Mouse (Mus musculus): Measurements from ENCODE around the gene Mrgprx1.

Mrgprx1 gene

DNA sequence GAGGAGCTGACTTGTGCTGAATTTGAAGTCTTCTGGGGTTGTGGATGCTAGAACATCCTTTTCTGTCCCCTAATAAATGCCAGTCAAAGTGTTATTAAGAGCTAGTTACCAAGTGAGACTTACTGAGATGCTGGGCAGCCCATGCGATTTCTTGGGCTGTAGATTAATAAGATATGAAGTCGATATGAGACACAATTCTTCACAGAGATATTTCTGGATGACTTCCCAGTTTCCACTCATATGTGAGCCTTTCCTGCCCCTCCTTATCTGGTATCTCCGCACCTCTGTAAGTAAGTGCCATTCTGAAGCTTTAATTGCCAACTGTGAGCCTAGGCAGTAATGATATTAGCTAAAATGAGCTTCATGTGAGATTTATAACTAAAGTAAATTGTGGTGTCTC is at the start of gene Mrgprx1:
TSS of gene Mrgprx1 (minus strand) at position 101 of the 400 bp plus-strand sequence.
- no peak for DNase-seq

DNA sequence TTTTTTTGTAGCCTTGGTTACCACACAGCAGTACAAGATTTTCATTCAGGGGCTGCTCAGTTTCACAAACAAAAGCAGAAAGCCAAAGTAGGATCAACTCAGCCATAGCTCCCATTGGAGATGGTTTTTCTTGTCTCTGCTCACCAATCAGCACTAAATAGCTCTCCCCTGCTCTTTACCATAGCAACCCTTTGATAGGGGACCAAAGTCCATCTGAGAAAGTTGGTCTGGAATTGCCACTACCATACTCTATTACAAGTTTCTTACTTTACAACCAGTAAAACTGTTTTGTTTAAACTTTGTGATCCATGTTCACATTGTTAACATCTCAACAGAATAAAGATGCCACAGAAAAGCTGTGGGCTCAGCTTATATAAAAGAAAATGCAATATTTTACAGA is 48.1 kb upstream of the Mrgprx1 start:
- DNase-seq, result no peak

DNA sequence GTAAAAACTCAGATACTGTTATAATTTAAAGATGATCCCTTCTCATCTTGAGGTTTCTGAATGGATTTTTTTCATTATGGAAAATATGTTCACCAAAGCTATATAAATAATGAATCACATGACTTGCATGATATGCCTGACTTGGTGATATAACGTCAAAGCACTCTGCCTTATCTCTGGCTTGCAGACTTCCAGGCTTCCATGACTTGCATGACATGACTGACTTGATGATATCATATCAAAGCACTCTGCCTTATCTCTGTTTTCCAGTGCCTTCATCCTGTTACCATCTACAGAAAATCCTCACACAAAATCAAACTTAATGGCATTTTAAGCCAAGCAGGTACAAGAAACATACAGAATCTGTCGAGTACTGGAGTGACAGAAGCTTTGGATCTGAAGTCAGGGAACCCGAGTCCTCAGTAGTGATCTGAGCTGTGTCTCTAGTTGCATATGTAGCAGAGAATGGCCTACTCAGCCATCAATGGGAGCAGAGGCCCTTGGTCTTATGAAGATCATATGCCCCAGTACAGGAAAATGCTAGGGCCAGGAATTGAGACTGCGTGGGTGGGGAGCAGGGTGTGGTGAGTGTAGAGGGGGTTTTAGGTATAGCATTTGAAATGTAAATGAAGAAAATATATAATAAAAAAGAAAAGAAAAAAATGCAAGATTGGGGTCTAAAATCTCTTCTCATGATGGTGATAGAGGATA is 19.2 kb upstream of the Mrgprx1 start:
- no peak for DNase-seq

DNA sequence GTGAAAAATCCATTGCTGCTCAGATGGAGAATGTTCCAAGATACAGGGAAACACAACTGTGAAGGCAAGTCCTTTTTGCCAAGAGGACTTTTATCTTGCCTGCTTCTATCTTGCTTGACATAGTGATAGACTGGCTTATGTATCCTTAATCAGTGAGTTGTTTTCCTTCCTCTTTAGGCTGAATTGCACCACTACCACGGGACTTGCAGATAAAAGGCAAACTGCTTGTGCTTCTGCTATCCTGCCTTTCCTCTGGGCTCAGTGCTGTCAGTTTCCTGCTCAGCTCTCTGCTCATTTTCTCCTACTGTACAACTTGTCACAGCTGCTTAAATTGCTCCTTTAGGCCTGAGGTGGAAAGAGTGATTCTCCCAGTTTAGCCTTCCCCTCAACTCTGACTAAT is 16.6 kb upstream of the Mrgprx1 start:
- no peak for DNase-seq

DNA sequence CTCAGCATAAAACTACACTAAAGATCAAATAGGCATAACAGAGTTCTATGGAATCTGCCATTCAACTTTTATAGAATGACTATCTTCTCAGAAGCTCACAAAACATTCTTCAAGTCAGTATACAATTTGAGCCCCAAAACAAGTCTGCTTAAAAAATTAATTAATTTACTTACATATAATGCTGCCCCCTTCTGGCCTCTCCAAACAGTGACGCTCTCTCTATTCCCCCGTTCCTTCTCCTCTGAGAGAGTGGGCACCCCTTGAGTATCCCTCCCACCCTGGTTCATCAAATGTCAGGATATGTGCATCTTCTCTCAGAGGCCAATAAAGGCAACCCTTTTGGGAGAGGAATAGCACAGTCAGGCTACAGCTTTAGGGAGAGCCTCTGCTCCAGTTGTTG is 9.5 kb downstream of the Mrgprx1 start:
- no peak for DNase-seq

DNA sequence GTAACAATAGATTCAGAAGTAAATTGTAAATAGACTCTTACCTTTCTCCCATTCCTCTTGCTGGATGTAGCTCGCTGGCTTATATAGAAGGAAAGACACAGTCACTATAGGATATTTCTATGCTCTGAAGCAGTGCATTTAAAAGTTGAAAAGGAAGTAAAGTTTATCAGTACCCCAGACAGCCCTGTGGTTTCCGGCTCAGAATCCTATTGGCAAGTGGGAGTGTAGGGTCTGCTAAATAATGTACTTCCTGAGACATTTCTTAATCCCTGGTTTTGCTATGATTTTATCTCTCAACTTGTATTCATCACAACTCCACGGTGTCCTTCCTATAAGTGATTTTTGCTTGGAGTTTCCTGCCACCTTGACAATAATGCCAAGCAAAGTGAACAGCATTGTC is 31.7 kb downstream of the Mrgprx1 start:
- DNase-seq, result no peak

DNA sequence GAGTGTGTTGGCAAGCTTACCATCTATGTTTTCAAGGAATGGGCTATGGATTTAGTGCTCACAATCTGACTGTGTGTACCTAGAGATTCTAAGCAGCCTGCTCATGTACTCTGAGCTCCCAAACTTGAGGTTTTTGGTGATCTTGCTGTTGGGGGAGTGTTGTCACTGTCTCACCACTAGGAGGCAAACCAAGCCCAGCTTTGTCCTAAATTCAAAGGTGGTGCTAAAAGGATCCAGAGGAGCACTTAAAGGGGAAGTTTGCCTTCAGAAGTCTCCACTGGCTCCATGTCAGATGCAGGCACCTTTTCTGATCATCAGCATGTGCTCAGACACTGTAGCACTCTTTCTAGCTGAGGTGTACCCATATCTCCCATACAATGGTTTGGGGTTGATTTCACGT is 40.6 kb downstream of the Mrgprx1 start:
- DNase-seq, result no peak

DNA sequence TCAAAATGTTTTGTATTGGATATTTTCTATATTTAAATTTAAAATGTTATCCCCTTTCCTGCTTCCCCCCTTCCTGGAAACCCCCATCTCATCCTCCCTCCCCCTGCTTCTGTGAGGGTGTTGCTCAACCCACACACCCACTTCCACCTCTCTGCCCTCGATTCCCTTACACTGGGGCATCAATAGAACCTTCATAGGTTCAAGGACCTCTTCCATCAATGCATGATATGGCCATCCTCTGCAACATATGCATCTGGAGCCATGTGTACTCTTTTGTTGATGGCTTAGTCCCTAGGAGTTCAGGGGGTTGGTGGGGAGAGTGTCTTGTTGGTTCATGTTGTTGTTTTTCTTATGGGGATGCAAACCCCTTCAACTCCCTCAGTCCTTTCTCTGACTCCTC is 45.4 kb downstream of the Mrgprx1 start, which contains the start of gene Mrgpra4:
TSS of gene Mrgpra4 (minus strand) at position 101 of the 400 bp plus-strand sequence.
- no peak for DNase-seq

Measured in cerebellum, adult 8-10 months (tissue).